In genomic region chr3:57735511-57736370, GRCm38 (mm10) we compare ENCODE assay signal across 8 mouse cellular contexts. TPM values are rescaled to one million over a fixed set of nuclear protein-coding genes. Genes with fewer than 3 reads are reported as not detected.
A peak's percentile ranks its signal among the peaks of the same experiment; 100 is the strongest.
DNase-seq lines count a peak whose midpoint lies in the region; ATAC-seq lines count a peak whose summit lies in the region.

Gene Rnf13, plus strand, starts transcription at chr3:57736062.

- H3K27me3 ChIP-seq in hindbrain, embryonic 11.5 days (ENCODE audit: control insufficient read depth, insufficient read depth, low read length) = no peaks in the 10 kb centered on the region

- WGBS in hindbrain, embryonic 11.5 days = under 1% methylated on average over 59 of the region's 59 CpGs

- H3K9ac ChIP-seq in hindbrain, embryonic 11.5 days (ENCODE audit: low read depth, low read length) = peak within 1 kb of the TSS; percentile 81

- peak; percentile 99 for DNase-seq in Muller cell, postnatal 12 days (ENCODE audit: inconsistent ontology term)
- peak; percentile 97 for DNase-seq in cerebellum, adult 9-11 months
- DNase-seq in frontal cortex, adult 2 months (ENCODE audit: extremely low spot score in 1 of 2, low spot score in 1 of 2) = peak; percentile 96 to 98
- DNase-seq in hindbrain, embryonic 11.5 days (ENCODE audit: low spot score) = peak; percentile 95
- peak; percentile 97 to 98 for DNase-seq in layer of hippocampus, postnatal 10 days (ENCODE audit: low spot score in 2 of 2)
- DNase-seq in lung, postnatal 10 days = peak; percentile 97
- DNase-seq in ovary, postnatal 36 days (ENCODE audit: low spot score) = peak; percentile 95
- peak; percentile 97 for DNase-seq in thymus, postnatal 25 days

- H3K9me3 ChIP-seq in hindbrain, embryonic 11.5 days (ENCODE audit: control insufficient read depth, low read length) = no peaks in the 10 kb centered on the region

- no peaks in the 10 kb centered on the region for H3K36me3 ChIP-seq in hindbrain, embryonic 11.5 days (ENCODE audit: control insufficient read depth, insufficient read depth, low read length)

- H3K4me3 ChIP-seq in hindbrain, embryonic 11.5 days (ENCODE audit: low read depth, low read length) = peak within 1 kb of the TSS; percentile 78

- H3K4me2 ChIP-seq in hindbrain, embryonic 11.5 days (replicated peaks; ENCODE audit: low read depth, low read length) = peak within 1 kb of the TSS; percentile 63

- H3K4me1 ChIP-seq in hindbrain, embryonic 11.5 days (replicated peaks; ENCODE audit: control insufficient read depth, insufficient read depth, low read length) = 0 out of 2 replicates have a peak, but pooled peaks cover 3% of the 10 kb centered on the region

- peak within 1 kb of the TSS; percentile 85 for H3K27ac ChIP-seq in hindbrain, embryonic 11.5 days (ENCODE audit: low read depth, low read length)

- ATAC-seq in hindbrain, embryonic 11.5 days (ENCODE audit: low FRiP score) = peak; percentile 100

RNA-seq across cellular contexts. Expression of gene Rnf13, which starts in this region (rescaled TPM):
- 80.0 and 84.7 TPM in 2 replicates for polyA plus RNA-seq in frontal cortex, adult 2 months (2012; rRNA removed)
- polyA plus RNA-seq in hindbrain, embryonic 11.5 days (2014; fragmentation: Nextera tagmentation; extraction: Ambion mirVana) = 58.3 and 63.4 TPM in 2 replicates
- 10 to 100 TPM; 59.9 to 61.5 TPM for total RNA-seq in layer of hippocampus, postnatal 10 days (2021)

Comparison
In these comparisons a context has a peak if more than half of its experiments do, and no peak if none do; other contexts are left out.
1. Peak in every context shown above with its lines: DNase-seq, ATAC-seq, H3K4me3 ChIP-seq and H3K27ac ChIP-seq.